Mouse (Mus musculus) C2C12 (cell line): ENCODE measurements around the gene Flad1. TPM values are rescaled to one million over a fixed set of nuclear protein-coding genes. Genes with fewer than 3 reads are reported as not detected.

Source experiments
- H3K27me3 ChIP-seq: one replicate; pipeline ENCODE4 v1.6.1; 2011; ENCODE audit not compliant: control insufficient read depth, insufficient read depth, insufficient read length
- H3K36me3 ChIP-seq: one replicate; pipeline ENCODE4 v1.6.1; 2011; ENCODE audit not compliant: control insufficient read depth, insufficient read depth
- H3K4me3 ChIP-seq: one replicate; pipeline ENCODE4 v1.5.1; 2011; ENCODE audit warnings: mild to moderate bottlenecking, control low read depth; ENCODE audit not compliant: poor library complexity, insufficient read depth, severe bottlenecking
- H3K79me2 ChIP-seq: one replicate; pipeline ENCODE4 v1.6.1; 2011; ENCODE audit not compliant: control insufficient read depth, insufficient read depth
- H3K79me3 ChIP-seq: one replicate; pipeline ENCODE4 v1.6.1; 2011; ENCODE audit warnings: low read depth, control low read depth
- H3ac ChIP-seq: one replicate; pipeline ENCODE3; 2011; ENCODE audit warnings: low read depth; ENCODE audit not compliant: control insufficient read depth, insufficient read length
- CEBPB ChIP-seq: IDR thresholded peaks from one replicate; pipeline ENCODE4 v1.6.1; 2011; ENCODE audit warnings: low read depth, mild to moderate bottlenecking, control low read depth, moderate library complexity
- CTCF ChIP-seq: IDR thresholded peaks from one replicate; pipeline ENCODE4 v1.5.1; 2011; ENCODE audit not compliant: control insufficient read depth, insufficient read depth, insufficient read length
- FOSL1 ChIP-seq: IDR thresholded peaks from one replicate; pipeline ENCODE4 v1.8.0; 2011; ENCODE audit warnings: mild to moderate bottlenecking, low read length; ENCODE audit not compliant: poor library complexity, insufficient read depth, severe bottlenecking
- MAX ChIP-seq: IDR thresholded peaks from one replicate; pipeline ENCODE4 v1.6.1; 2011; ENCODE audit warnings: mild to moderate bottlenecking, control low read depth
- MYOD1 ChIP-seq: IDR thresholded peaks from one replicate; pipeline ENCODE4 v1.6.1; 2011; ENCODE audit warnings: low read depth; ENCODE audit not compliant: control insufficient read depth, insufficient read length
- MYOG ChIP-seq: IDR thresholded peaks from one replicate; pipeline ENCODE4 v1.6.1; 2011; ENCODE audit not compliant: control insufficient read depth, insufficient read length; ENCODE audit errors: extremely low read depth
- USF1 ChIP-seq: IDR thresholded peaks from one replicate; pipeline ENCODE4 v1.6.1; 2011; ENCODE audit warnings: low read depth, mild to moderate bottlenecking, control low read depth, moderate library complexity
- polyA plus RNA-seq: library from polyadenylated mRNA; unstranded; fragments of >200 nt; fragmentation: generic; extraction: Trizol; gene quantifications from one replicate; pipeline ENCODE4 v1.2.1, GENCODE M21; 2012; ENCODE audit warnings: missing spikeins

Gene Flad1
- polyA plus RNA-seq, 1 experiment = 11.0 TPM

DNA sequence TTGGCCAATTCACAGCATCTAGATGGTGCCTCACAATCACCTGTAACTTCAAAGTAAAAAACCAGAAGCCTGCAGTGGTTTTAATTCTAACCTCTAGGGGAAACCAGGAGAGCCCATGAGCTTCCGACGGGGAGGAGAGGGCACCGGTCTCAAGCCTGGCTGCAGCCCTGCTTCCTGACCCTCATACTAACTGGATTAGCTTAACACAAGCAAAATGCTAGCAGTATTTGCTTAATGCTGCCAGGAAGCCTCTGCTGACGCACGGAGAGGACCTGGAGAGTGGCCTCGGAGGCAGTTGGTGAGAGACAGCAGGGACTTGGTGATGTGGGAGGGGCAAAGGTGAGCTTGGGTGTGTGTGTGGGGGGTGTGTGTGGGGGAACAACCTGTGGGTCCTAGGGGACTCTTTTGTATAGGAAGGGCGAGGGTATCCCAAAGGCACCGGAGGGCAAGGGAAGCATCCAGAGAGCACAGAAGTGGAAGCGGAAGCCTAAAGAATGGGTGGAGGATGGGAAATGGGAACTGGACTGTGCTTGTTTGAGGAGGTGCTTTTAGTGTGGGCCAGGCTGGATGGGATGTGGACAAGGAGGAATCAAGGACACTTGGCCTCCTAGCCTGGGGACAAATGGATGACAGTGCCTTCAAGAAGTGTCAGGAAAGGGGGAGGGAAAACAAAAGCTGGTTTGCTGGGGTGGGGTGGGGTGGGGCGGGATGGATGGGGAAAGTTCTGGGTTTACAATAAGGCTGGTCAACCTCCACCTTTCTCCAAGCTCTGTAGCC is 42.9 kb upstream of the Flad1 start, which contains the start of gene Pmvk:
Gene Pmvk, plus strand, starts transcription at position 141 of the 777 bp plus-strand sequence.
- TF ChIP-seq USF1 (no peak), FOSL1 (no peak), CTCF (no peak), MYOD1 (no peak), CEBPB (no peak), MAX (no peak), MYOG (no peak)
- Histone ChIP-seq H3K4me3 (no peak within 1 kb of the TSS), H3K36me3 (no peaks in the 10 kb centered on the region)

DNA sequence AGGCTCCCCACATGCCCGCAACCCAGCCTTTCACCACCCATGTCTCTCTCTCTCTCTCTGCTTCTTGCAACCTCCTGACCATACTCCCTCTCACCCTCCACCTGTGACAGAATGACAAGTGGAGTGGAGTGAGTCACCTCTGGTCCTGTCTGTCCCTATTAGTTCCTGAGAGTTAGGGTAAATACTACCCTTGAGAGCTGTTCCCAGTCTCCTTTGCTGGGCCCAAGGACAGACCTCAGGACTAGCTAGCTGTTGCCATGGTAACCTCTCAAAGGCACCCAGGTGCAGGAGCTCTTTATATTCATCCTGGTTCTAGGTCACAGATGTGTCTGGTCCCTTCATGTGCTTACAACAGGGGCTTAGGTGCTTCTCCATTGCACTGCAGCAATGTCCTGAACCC is 40.2 kb upstream of the Flad1 start:
- H3ac ChIP-seq = no peak overlapping the region
- H3K4me3 ChIP-seq = no peak overlapping the region
- H3K27me3 ChIP-seq = no peaks in the 10 kb centered on the region
- no peaks in the 10 kb centered on the region for H3K79me2 ChIP-seq
- no peaks in the 10 kb centered on the region for H3K79me3 ChIP-seq
- no peak for TF ChIP-seq MAX
- no peak for TF ChIP-seq FOSL1
- TF ChIP-seq CEBPB = no peak
- TF ChIP-seq MYOD1 = no peak
- no peak for TF ChIP-seq USF1
- no peak for TF ChIP-seq CTCF
- TF ChIP-seq MYOG = no peak
- H3K36me3 ChIP-seq = no peaks in the 10 kb centered on the region

More for the DNA sequence above, 42.9 kb upstream of the Flad1 start, which contains the start of gene Pmvk:
- no peaks in the 10 kb centered on the region for H3K79me3 ChIP-seq
- H3K79me2 ChIP-seq = no peaks in the 10 kb centered on the region
- no peak within 1 kb of the TSS for H3ac ChIP-seq
- no peaks in the 10 kb centered on the region for H3K27me3 ChIP-seq

DNA sequence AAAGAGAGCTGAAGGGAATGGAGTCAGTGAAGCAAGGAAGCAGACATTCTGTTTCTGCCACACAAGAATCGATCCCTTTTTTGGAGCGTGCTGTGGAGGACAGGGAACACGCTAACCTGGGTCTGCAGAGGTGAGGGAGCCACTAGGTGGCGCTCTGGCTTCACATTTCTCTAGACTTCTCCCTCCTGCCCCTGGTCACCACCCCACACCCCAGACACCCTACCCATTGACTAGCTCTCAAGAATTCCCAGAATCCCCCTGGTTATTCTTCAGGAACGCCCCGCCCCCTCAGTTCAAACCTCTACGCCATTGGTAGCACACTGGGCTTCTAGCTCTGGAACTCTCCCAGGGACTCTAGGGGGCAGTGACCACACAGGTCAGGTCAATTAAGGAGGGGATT is 37.9 kb upstream of the Flad1 start:
- no peak overlapping the region for H3ac ChIP-seq
- H3K27me3 ChIP-seq = no peaks in the 10 kb centered on the region
- TF ChIP-seq CEBPB (no peak), FOSL1 (no peak), CTCF (peak; percentile 71)
- H3K36me3 ChIP-seq = no peaks in the 10 kb centered on the region
- no peaks in the 10 kb centered on the region for H3K79me2 ChIP-seq
- H3K79me3 ChIP-seq = no peaks in the 10 kb centered on the region
- no peak overlapping the region for H3K4me3 ChIP-seq

DNA sequence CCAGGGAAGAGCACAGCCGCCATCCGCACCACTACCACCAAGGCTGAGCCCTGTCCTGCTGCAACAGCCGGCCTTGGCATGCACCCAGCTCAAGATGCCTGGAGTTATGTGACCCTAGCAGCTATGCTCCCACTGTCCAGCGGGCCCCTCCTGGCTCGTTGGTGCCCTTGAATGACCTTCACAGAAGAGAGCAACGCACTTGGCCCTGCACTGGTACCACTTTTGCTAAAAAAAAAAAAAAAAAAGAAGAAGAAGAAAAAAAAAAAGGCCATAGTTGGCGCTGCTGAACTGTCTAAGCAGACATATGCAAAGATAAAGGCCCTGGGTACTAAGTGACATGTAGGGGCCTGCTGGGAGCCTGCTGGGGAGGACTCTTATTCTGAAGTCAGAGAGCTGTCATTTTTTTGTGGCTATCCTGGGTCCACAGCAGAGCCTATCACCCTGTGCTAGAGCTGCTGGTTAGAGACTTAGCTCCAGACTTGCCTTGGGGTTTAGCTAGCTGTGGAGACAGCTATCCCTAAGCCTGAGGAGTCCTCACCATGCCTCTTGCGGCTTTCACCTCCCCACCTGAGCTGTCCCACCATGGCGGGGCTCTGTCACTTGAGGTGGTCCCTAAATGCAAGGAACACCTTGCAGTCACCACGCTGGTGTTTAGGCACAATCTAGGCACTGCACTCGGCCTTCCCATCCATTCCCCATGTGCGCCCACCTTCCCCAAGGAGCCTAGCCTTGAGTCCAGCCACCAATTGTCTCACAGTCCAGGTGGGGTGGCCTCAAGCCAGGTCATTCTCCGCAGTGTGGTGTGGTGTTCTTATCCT is 37.3 kb upstream of the Flad1 start:
- no peaks in the 10 kb centered on the region for H3K27me3 ChIP-seq
- TF ChIP-seq USF1 (no peak), CEBPB (no peak), FOSL1 (no peak), MYOD1 (no peak), MAX (no peak), CTCF (no peak), MYOG (no peak)
- no peaks in the 10 kb centered on the region for H3K79me2 ChIP-seq
- H3ac ChIP-seq = no peak overlapping the region
- no peaks in the 10 kb centered on the region for H3K36me3 ChIP-seq
- H3K4me3 ChIP-seq = no peak overlapping the region
- H3K79me3 ChIP-seq = no peaks in the 10 kb centered on the region

DNA sequence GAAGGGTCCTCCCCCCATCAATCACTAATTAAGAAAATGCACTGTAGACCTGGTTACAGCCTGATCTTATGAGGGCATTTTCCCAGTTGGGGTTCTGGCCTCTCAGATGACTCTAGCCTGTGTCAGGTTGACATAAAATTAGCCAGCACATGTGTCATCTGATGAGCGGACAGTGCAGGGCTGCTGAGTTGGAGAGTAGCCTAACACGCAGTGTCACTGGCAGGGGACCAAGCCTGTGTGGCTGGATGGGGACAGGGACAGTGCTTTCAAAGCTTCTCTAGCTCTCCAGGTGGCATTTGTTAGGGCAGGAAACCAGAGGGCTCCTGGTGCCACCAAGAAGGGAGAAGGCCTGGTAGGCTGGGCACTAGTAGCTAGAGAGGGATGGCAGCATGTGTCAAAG is 29.0 kb upstream of the Flad1 start:
- no peak overlapping the region for H3K4me3 ChIP-seq
- H3K79me3 ChIP-seq = peaks cover 1% of the 10 kb centered on the region
- no peaks in the 10 kb centered on the region for H3K79me2 ChIP-seq
- H3ac ChIP-seq = no peak overlapping the region
- no peaks in the 10 kb centered on the region for H3K27me3 ChIP-seq
- TF ChIP-seq MAX (no peak), FOSL1 (no peak), MYOD1 (no peak), MYOG (no peak), CEBPB (no peak), USF1 (no peak), CTCF (no peak)
- no peaks in the 10 kb centered on the region for H3K36me3 ChIP-seq
